Mouse (Mus musculus): Measurements from ENCODE around the gene Dennd6a.

DNA sequence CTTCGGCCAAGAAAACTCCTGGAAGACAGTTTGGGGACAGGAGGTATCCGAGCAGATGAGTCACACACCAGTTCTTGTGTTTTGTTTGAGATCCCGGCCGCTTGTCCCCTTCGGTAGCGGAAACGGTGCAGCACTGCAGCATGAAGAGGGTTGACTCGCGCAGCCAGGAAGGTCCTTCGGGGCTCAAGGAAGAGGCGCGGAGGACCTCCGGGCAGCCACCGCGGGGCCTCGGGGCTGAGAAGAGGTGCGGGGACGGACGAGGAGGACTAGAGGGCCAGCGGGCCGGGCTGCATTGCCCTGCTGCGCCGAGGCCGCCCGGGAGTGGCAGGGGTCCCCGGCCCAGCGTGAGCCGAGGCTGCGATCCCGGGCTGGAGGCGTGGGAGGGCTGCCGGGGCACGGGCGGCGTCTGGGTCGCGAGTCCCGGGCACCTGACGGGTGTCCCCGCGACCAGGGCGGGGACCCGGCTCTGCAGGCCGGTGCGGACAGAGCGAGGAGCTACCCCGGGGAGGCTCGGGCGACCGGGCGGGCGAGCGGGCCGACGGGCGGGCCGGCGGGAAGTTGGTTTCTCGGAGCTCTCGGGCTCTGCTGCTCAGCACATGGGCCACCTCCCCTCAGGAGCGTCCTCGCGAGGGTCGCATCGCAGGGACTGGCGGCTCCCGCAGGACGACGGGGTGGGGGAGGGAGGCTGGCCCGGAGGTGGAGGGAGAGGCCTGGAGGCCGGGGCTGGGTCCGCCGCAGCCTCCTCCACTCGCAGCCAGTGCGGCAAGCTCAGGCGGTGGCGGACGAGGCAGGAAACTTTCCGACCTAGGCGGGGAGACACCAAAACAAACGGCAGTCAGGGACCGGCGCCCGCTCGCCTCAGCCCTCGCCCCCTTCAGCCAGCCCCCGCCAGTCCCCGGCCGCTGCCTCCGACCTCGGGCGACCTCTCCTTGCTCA lies 39.6 kb upstream of the Dennd6a start:
- TF ChIP-seq POLR2A (IDR thresholded peaks at IDR 0.05; ENCODE audit: insufficient read depth, low read length): no peak
- no peak for TF ChIP-seq CTCF (IDR thresholded peaks at IDR 0.05; ENCODE audit: low read depth, low read length)
